Mouse (Mus musculus): ENCODE measurements at regions not wholly inside any gene's neighbourhood (a gene's known extent, or its start where the extent isn't known, plus 50 kb on each side); places are given as distances from the start of the nearest gene placed in this dataset.
"Not testable (repeated sequence)": the region's sequence is repeated elsewhere in the genome, so short reads cannot be mapped to it uniquely, and the experiment has no call there.

DNA sequence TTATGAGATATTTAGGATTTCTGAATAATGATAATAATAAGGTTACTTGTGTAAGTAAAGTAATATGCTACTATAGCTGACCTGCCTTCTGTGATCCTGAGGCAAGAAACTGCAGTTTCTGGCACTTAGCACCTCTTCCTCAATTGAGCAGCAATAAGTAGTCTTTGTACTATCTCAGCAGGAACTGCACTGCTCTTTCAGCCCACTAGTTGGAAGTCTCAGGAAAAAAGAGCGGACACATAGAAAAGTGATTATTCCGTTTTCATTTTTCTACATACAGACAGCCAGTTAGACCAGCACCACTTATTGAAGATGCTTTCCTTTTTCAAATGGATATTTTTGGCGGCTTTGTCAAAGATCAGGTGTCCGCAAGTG lies 109.5 kb upstream of the Olfr1324 start:
- not testable (repeated sequence) for H3K4me1 ChIP-seq (replicated peaks; ENCODE audit: control insufficient read depth, insufficient read depth, low read length); DNase-seq (ENCODE audit: low spot score); ATAC-seq (replicated peaks; ENCODE audit: low FRiP score); H3K9me3 ChIP-seq (ENCODE audit: control insufficient read depth, low read length); H3K27ac ChIP-seq (ENCODE audit: low read depth, low read length); H3K27me3 ChIP-seq (ENCODE audit: control insufficient read depth, insufficient read depth, low read length); H3K36me3 ChIP-seq (ENCODE audit: control insufficient read depth, insufficient read depth, low read length)
- 53% methylated on average over 3 of the region's 4 CpGs for WGBS
- Histone ChIP-seq H3K9ac (ENCODE audit: low read length) (peak overlapping the region; percentile 37; the same call in 1 of the 2 replicates), H3K4me3 (ENCODE audit: low read depth, low read length) (peak overlapping the region; percentile 29; the same call in 1 of the 2 replicates), H3K4me2 (ENCODE audit: low read depth, low read length, severe bottlenecking) (peak overlapping the region; percentile 29; the same call in 1 of the 2 replicates)

DNA sequence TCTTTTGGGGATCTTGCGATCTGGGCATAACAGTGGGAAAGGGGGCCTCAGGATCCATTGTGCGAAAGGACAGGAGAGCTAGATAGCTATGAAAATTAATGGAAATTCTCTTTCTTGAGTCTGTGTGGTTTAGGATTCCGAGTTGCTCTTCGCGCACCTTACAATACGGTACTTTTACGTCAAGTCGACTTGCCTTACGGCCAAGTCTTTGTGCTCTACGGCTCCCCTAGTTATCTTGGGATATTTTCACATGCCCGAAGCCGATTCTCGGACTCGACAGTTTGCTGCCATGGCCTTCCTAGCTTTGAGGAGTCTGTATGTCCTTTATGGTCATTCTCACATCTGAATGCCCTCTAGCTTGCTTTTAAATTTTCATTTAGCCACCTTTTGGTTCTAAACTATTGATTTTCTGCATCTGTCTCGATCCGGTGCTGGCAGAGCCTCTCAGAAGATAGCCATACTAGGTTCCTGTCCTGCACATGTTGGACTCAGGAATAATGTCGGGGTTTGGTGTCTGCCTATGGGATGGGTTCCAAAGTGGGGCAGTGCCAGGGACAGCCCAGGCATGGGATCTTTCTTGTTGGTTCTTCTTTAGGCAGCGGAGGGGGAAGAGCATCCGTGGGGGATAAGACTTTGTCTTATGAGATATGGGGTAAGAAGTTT lies 109.0 kb upstream of the Olfr1324 start:
- Histone ChIP-seq H3K27ac (ENCODE audit: low read depth, low read length) (no peak overlapping the region), H3K36me3 (ENCODE audit: control insufficient read depth, insufficient read depth, low read length) (no peaks in the 10 kb centered on the region), H3K9ac (ENCODE audit: low read length) (peak overlapping the region; percentile 37; the same call in 1 of the 2 replicates), H3K9me3 (ENCODE audit: control insufficient read depth, low read length) (no peaks in the 10 kb centered on the region), H3K4me3 (ENCODE audit: low read depth, low read length) (peak overlapping the region; percentile 29; the same call in 1 of the 2 replicates), H3K4me2 (ENCODE audit: low read depth, low read length, severe bottlenecking) (peak overlapping the region; percentile 31; the same call in 1 of the 2 replicates), H3K27me3 (ENCODE audit: control insufficient read depth, insufficient read depth, low read length) (no peaks in the 10 kb centered on the region), H3K4me1 (replicated peaks; ENCODE audit: control insufficient read depth, insufficient read depth, low read length) (no peaks in the 10 kb centered on the region)
- WGBS = 49% methylated on average over 19 of the region's 19 CpGs
- DNase-seq (ENCODE audit: low spot score) (no peak), ATAC-seq (replicated peaks; ENCODE audit: low FRiP score) (peak; percentile 60)

DNA sequence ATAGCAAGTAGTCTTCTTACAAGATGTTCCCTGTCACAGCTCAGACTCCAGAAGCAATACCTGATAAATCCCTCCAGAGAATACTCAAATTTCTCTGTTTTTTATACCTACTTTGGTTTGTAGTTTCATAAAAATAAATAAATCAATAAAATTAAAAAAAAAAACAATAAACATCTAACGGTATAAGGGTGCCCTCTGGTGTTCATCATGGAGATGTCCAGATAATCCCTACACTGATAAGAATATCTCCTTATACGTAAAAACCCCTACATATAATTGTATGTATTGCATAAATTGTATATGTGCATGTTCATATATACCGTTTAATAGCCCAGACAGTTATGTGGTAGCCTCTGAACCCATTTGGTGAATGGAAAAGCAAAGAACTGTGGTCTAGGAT lies 75.7 kb upstream of the Olfr1324 start:
- H3K4me2 ChIP-seq (ENCODE audit: low read depth, low read length, severe bottlenecking) = no peak overlapping the region
- ATAC-seq (replicated peaks; ENCODE audit: low FRiP score) (no peak), DNase-seq (ENCODE audit: low spot score) (no peak)
- H3K36me3 ChIP-seq (ENCODE audit: control insufficient read depth, insufficient read depth, low read length) = no peaks in the 10 kb centered on the region
- no peak overlapping the region for H3K9ac ChIP-seq (ENCODE audit: low read length)
- H3K9me3 ChIP-seq (ENCODE audit: control insufficient read depth, low read length) = no peaks in the 10 kb centered on the region
- WGBS = 16% methylated on average over 3 of the region's 3 CpGs
- no peaks in the 10 kb centered on the region for H3K27me3 ChIP-seq (ENCODE audit: control insufficient read depth, insufficient read depth, low read length)
- no peak overlapping the region for H3K27ac ChIP-seq (ENCODE audit: low read depth, low read length)
- H3K4me1 ChIP-seq (replicated peaks; ENCODE audit: control insufficient read depth, insufficient read depth, low read length) = no peaks in the 10 kb centered on the region
- no peak overlapping the region for H3K4me3 ChIP-seq (ENCODE audit: low read depth, low read length)

DNA sequence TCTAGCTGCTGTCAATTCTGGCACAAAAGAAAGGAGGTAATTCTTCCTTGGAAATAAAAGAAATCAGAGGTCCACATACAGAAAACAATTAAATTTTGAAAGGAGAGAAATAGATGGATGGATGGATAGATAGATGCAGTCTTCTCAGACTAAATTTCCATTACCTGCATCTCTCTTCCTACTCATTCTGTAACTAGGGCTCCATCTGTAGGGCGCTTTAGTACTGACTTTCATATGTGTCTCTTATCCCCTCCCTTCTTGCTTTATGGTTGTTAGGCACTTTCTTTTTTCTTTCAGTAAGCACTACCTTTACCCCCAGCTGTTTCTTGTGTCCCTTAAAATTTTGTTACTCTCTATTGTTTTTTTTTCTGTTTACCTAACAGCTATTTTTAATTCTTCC lies 72.9 kb upstream of the Olfr1324 start:
- H3K9ac ChIP-seq (ENCODE audit: low read length) = no peak overlapping the region
- no peaks in the 10 kb centered on the region for H3K27me3 ChIP-seq (ENCODE audit: control insufficient read depth, insufficient read depth, low read length)
- no peak overlapping the region for H3K27ac ChIP-seq (ENCODE audit: low read depth, low read length)
- H3K36me3 ChIP-seq (ENCODE audit: control insufficient read depth, insufficient read depth, low read length) = no peaks in the 10 kb centered on the region
- DNase-seq (ENCODE audit: low spot score) = no peak
- no peak overlapping the region for H3K4me2 ChIP-seq (ENCODE audit: low read depth, low read length, severe bottlenecking)
- no peaks in the 10 kb centered on the region for H3K4me1 ChIP-seq (replicated peaks; ENCODE audit: control insufficient read depth, insufficient read depth, low read length)
- no peak overlapping the region for H3K4me3 ChIP-seq (ENCODE audit: low read depth, low read length)
- WGBS = 44% methylated on average over 1 of the region's 1 CpGs
- ATAC-seq (replicated peaks; ENCODE audit: low FRiP score) = no peak
- H3K9me3 ChIP-seq (ENCODE audit: control insufficient read depth, low read length) = no peaks in the 10 kb centered on the region

DNA sequence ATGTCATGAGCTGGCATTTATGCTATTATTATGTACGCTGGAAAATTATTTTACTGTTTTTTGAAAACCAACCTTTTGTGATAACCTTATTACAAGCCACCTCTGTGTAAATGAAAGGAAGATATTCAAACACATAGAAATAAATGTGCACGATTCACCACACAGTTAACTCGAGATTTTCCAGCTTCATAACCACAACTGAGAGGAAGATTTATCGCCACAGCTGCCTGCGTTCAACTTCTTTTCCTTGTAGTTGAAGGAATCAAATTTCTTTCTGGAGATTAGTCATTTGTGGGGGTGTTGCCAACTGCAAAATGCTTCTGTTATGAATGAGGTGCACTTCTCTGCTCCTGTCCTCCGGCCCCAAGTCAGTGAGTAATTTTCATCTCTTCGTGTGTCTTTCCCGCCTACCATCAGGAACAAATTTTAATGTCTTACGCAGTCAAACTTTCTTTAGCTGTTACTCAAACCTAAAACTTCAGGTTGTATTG lies 62.2 kb upstream of the Olfr1324 start:
- not testable (repeated sequence) for H3K27me3 ChIP-seq (ENCODE audit: control insufficient read depth, insufficient read depth, low read length); H3K4me1 ChIP-seq (replicated peaks; ENCODE audit: control insufficient read depth, insufficient read depth, low read length); ATAC-seq (replicated peaks; ENCODE audit: low FRiP score); H3K4me2 ChIP-seq (ENCODE audit: low read depth, low read length, severe bottlenecking); H3K9me3 ChIP-seq (ENCODE audit: control insufficient read depth, low read length); DNase-seq (ENCODE audit: low spot score); H3K4me3 ChIP-seq (ENCODE audit: low read depth, low read length); H3K36me3 ChIP-seq (ENCODE audit: control insufficient read depth, insufficient read depth, low read length); H3K27ac ChIP-seq (ENCODE audit: low read depth, low read length); H3K9ac ChIP-seq (ENCODE audit: low read length)
- 85% methylated on average over 9 of the region's 9 CpGs for WGBS

All from forebrain, embryonic 11.5 days (tissue).